Mouse (Mus musculus): ENCODE measurements around the gene Gbp7. TPM values are rescaled to one million over a fixed set of nuclear protein-coding genes. Genes with fewer than 3 reads are reported as not detected.
"Not testable (repeated sequence)": the region's sequence is repeated elsewhere in the genome, so short reads cannot be mapped to it uniquely, and the experiment has no call there.

Gene Gbp7
- polyA plus RNA-seq, 1 experiment from 2014 or later = 1.0 TPM

DNA sequence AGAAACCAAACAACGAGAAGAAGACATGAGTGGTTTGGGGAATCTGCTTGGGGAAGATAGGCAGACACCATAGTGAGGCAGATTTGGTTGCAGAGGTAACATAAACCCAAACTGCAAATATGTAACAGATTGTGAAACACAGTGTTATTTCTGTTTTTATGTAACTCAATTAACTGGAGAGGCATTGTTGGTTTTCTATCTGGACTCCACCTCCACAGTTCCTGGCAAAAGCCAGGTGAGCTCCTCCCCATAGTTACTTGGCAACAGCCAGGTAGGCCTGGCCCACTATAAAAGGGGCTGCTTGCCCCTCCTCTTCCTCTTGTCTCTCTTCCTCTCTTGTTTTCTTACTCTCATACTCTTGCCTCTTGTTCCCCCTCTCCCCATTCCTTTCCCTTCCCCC is 24.5 kb downstream of the Gbp7 start:
- no peak overlapping the region for H3K9ac ChIP-seq (ENCODE audit: low read length)
- ATAC-seq (replicated peaks; ENCODE audit: low FRiP score) = no peak
- H3K9me3 ChIP-seq (ENCODE audit: control insufficient read depth, low read length) = no peaks in the 10 kb centered on the region
- DNase-seq (ENCODE audit: low spot score) = no peak
- H3K27ac ChIP-seq (ENCODE audit: low read depth, low read length) = no peak overlapping the region
- no peak overlapping the region for H3K4me2 ChIP-seq (ENCODE audit: low read depth, low read length, severe bottlenecking)
- 72% methylated on average over 1 of the region's 1 CpGs for WGBS
- H3K27me3 ChIP-seq (ENCODE audit: control insufficient read depth, insufficient read depth, low read length) = no peaks in the 10 kb centered on the region
- no peak overlapping the region for H3K4me3 ChIP-seq (ENCODE audit: low read depth, low read length)
- H3K4me1 ChIP-seq (replicated peaks; ENCODE audit: control insufficient read depth, insufficient read depth, low read length) = no peaks in the 10 kb centered on the region
- no peaks in the 10 kb centered on the region for H3K36me3 ChIP-seq (ENCODE audit: control insufficient read depth, insufficient read depth, low read length)

DNA sequence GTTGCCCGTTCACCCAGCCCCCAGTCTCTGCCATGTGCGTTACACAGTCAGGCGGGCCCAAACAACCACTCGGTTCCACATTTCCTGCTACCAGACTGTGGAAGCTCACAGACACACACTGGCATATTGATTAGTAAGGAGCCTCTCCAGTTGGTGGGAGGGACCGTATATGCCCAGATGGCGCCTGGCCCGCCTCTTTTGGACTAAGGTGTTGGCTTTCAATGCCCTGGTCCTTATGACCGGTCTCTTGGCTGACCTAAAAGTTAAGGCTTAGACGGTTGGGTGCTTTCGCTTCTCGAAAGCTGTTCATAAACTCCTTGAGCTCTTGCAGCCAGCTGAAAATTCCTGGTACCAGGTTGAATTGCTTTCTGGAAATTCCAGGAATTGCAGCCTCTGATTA is 25.5 kb downstream of the Gbp7 start:
- no peak overlapping the region for H3K9ac ChIP-seq (ENCODE audit: low read length)
- H3K4me3 ChIP-seq (ENCODE audit: low read depth, low read length) = no peak overlapping the region
- no peaks in the 10 kb centered on the region for H3K27me3 ChIP-seq (ENCODE audit: control insufficient read depth, insufficient read depth, low read length)
- WGBS = 89% methylated on average over 11 of the region's 11 CpGs
- H3K27ac ChIP-seq (ENCODE audit: low read depth, low read length) = no peak overlapping the region
- DNase-seq (ENCODE audit: low spot score) (no peak), ATAC-seq (replicated peaks; ENCODE audit: low FRiP score) (no peak)
- H3K9me3 ChIP-seq (ENCODE audit: control insufficient read depth, low read length) = no peaks in the 10 kb centered on the region
- H3K4me2 ChIP-seq (ENCODE audit: low read depth, low read length, severe bottlenecking) = no peak overlapping the region
- H3K4me1 ChIP-seq (replicated peaks; ENCODE audit: control insufficient read depth, insufficient read depth, low read length) = no peaks in the 10 kb centered on the region
- no peaks in the 10 kb centered on the region for H3K36me3 ChIP-seq (ENCODE audit: control insufficient read depth, insufficient read depth, low read length)

DNA sequence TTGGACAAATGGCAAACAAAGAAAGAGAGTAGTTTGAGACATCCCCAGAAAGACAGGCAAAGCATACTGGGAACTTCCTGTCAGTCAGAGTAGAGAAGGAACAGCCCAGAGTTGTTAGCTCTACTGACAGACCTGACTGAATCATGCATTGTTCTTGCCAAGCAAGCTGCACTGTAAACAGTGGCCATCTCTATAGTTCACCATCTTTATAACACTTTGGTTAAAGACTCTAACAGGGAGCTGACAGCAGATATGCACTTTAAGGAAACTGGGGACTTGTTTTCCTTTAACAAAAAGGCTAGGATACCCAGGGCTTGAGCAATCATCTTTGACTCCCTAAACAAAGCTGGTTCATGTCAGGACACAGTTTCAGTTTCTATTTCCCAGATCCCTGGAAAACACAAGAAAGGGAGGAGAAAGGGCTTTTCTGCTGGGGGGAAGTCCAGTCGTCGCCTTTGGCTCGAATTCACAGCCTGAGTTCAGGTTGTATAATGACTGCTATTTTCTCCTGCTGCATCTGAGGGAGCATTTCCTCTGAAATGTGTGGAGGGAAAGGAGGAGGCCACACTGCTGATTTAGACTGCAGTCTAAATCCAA is 29.6 kb downstream of the Gbp7 start, which contains the start of gene Gbp3:
Gene Gbp3, plus strand, starts transcription at position 395 of the 597 bp plus-strand sequence.
- Histone ChIP-seq H3K4me1 (replicated peaks; ENCODE audit: control insufficient read depth, insufficient read depth, low read length) (no peaks in the 10 kb centered on the region), H3K4me2 (ENCODE audit: low read depth, low read length, severe bottlenecking) (peak within 1 kb of the TSS; percentile 18), H3K9ac (ENCODE audit: low read length) (no peak within 1 kb of the TSS), H3K4me3 (ENCODE audit: low read depth, low read length) (no peak within 1 kb of the TSS), H3K36me3 (ENCODE audit: control insufficient read depth, insufficient read depth, low read length) (no peaks in the 10 kb centered on the region), H3K27ac (ENCODE audit: low read depth, low read length) (no peak within 1 kb of the TSS), H3K27me3 (ENCODE audit: control insufficient read depth, insufficient read depth, low read length) (no peaks in the 10 kb centered on the region), H3K9me3 (ENCODE audit: control insufficient read depth, low read length) (no peaks in the 10 kb centered on the region)
- DNase-seq (ENCODE audit: low spot score) (no peak), ATAC-seq (replicated peaks; ENCODE audit: low FRiP score) (no peak)
- WGBS = 43% methylated on average over 3 of the region's 3 CpGs

DNA sequence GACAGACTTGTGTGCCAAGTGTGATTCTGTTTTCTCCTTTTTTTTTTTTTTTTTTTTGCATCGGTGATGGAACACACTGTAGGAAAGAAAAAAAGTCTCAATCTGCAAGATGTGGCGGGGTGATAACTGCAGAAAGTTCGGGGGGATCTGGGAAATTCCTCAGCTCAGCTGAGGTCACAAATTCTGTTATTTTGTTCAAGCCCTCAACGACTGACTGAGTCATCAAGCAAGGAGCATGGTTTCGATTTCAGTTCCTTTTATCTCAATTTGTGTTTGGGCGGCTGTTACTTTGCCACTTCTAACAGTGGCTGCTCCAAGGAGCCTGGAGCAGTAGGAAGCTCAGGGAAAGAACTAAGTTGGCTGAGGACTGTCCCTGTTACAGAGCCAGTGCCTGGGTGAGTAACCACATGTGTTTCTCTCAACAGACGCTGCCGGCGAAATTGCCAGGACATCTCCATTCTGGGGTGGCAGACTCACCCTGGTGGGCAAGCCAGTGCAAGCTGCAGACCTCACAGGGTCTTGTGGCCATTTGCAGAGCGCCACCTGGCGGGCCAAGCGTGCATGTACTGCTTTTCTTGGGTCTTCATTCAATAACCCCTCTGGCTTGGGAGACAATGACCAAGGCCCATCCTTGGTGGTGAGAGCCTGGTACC is 30.3 kb downstream of the Gbp7 start:
- Histone ChIP-seq H3K9me3 (ENCODE audit: control insufficient read depth, low read length) (no peaks in the 10 kb centered on the region), H3K27me3 (ENCODE audit: control insufficient read depth, insufficient read depth, low read length) (no peaks in the 10 kb centered on the region), H3K4me3 (ENCODE audit: low read depth, low read length) (no peak overlapping the region), H3K9ac (ENCODE audit: low read length) (no peak overlapping the region), H3K27ac (ENCODE audit: low read depth, low read length) (no peak overlapping the region), H3K36me3 (ENCODE audit: control insufficient read depth, insufficient read depth, low read length) (no peaks in the 10 kb centered on the region), H3K4me2 (ENCODE audit: low read depth, low read length, severe bottlenecking) (peak overlapping the region; percentile 18), H3K4me1 (replicated peaks; ENCODE audit: control insufficient read depth, insufficient read depth, low read length) (no peaks in the 10 kb centered on the region)
- DNase-seq (ENCODE audit: low spot score) (peak; percentile 90), ATAC-seq (replicated peaks; ENCODE audit: low FRiP score) (peak; percentile 92)
- WGBS = 20% methylated on average over 12 of the region's 12 CpGs

DNA sequence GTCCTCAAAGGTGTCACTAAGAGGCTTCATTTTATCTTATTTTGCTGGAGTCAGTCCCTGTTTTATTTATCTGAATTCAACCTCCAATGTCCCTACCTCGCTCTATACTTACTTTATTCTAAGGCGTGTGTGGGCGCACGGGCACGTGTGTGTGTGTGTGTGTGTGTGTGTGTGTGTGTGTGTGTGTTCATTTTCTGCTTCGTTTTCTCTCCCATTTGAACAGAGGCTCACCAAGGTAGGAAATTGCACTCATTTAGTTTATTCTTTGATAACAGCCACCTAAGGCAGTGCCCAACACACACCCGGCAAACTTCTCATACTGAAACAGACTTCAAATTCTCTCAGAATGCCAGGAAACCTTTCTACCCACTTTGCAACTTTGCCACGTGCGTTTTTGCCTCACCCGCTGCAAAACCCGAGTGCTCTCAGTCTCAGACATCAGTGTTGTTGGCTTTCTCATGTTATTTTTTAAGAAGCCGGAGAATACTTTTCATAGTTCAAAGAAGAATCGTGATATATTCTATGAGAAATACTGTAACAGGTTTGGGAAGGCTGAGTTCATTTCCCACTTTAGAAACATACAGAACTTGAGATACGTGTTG is 31.0 kb downstream of the Gbp7 start:
- no peak for DNase-seq (ENCODE audit: low spot score)
- Histone ChIP-seq H3K4me2 (ENCODE audit: low read depth, low read length, severe bottlenecking) (no peak overlapping the region), H3K9ac (ENCODE audit: low read length) (no peak overlapping the region), H3K27me3 (ENCODE audit: control insufficient read depth, insufficient read depth, low read length) (no peaks in the 10 kb centered on the region), H3K36me3 (ENCODE audit: control insufficient read depth, insufficient read depth, low read length) (no peaks in the 10 kb centered on the region), H3K27ac (ENCODE audit: low read depth, low read length) (no peak overlapping the region), H3K4me3 (ENCODE audit: low read depth, low read length) (no peak overlapping the region), H3K4me1 (replicated peaks; ENCODE audit: control insufficient read depth, insufficient read depth, low read length) (no peaks in the 10 kb centered on the region), H3K9me3 (ENCODE audit: control insufficient read depth, low read length) (no peaks in the 10 kb centered on the region)
- 88% methylated on average over 14 of the region's 14 CpGs for WGBS
- no peak; the same call in 1 of the 2 replicates for ATAC-seq (replicated peaks; ENCODE audit: low FRiP score)

DNA sequence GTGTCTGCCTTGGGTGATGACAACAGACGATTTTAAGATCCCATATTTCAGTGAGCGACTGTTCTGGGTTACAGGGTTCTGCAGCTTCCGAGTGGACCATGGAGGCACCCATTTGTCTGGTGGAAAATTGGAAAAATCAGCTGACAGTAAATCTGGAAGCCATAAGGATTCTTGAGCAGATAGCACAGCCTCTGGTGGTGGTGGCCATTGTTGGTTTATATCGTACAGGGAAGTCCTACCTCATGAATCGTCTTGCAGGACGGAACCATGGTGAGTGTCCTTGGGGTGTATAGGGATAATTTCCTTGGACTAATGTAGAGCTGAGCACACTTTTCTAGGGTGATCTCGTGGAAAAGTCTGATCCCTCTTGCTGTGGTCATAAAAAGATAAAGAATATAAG is 31.5 kb downstream of the Gbp7 start:
- Histone ChIP-seq H3K4me2 (ENCODE audit: low read depth, low read length, severe bottlenecking) (no peak overlapping the region), H3K9me3 (ENCODE audit: control insufficient read depth, low read length) (no peaks in the 10 kb centered on the region), H3K4me3 (ENCODE audit: low read depth, low read length) (no peak overlapping the region), H3K27me3 (ENCODE audit: control insufficient read depth, insufficient read depth, low read length) (no peaks in the 10 kb centered on the region), H3K4me1 (replicated peaks; ENCODE audit: control insufficient read depth, insufficient read depth, low read length) (no peaks in the 10 kb centered on the region), H3K27ac (ENCODE audit: low read depth, low read length) (no peak overlapping the region), H3K9ac (ENCODE audit: low read length) (no peak overlapping the region), H3K36me3 (ENCODE audit: control insufficient read depth, insufficient read depth, low read length) (no peaks in the 10 kb centered on the region)
- 87% methylated on average over 7 of the region's 7 CpGs for WGBS
- DNase-seq (ENCODE audit: low spot score) = no peak
- ATAC-seq (replicated peaks; ENCODE audit: low FRiP score) = no peak

DNA sequence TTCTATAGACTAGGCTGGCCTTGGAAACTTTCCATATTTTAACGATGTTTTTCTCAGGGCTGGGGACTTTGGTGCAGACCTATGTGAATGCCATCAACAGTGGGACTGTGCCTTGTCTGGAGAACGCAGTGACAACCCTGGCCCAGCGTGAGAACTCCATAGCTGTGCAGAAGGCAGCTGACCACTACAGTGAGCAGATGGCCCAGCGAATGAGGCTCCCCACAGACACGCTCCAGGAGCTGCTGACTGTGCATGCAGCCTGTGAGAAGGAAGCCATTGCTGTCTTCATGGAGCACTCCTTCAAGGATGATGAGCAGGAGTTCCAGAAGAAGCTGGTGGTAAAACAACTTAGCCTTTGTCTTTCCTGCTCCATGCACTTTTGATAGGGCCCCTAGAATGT is 37.3 kb downstream of the Gbp7 start:
- not testable (repeated sequence) for H3K4me3 ChIP-seq (ENCODE audit: low read depth, low read length); H3K27me3 ChIP-seq (ENCODE audit: control insufficient read depth, insufficient read depth, low read length); ATAC-seq (replicated peaks; ENCODE audit: low FRiP score); H3K4me2 ChIP-seq (ENCODE audit: low read depth, low read length, severe bottlenecking); H3K4me1 ChIP-seq (replicated peaks; ENCODE audit: control insufficient read depth, insufficient read depth, low read length); H3K9me3 ChIP-seq (ENCODE audit: control insufficient read depth, low read length); H3K9ac ChIP-seq (ENCODE audit: low read length); H3K27ac ChIP-seq (ENCODE audit: low read depth, low read length); DNase-seq (ENCODE audit: low spot score); H3K36me3 ChIP-seq (ENCODE audit: control insufficient read depth, insufficient read depth, low read length)
- 73% methylated on average over 5 of the region's 5 CpGs for WGBS

DNA sequence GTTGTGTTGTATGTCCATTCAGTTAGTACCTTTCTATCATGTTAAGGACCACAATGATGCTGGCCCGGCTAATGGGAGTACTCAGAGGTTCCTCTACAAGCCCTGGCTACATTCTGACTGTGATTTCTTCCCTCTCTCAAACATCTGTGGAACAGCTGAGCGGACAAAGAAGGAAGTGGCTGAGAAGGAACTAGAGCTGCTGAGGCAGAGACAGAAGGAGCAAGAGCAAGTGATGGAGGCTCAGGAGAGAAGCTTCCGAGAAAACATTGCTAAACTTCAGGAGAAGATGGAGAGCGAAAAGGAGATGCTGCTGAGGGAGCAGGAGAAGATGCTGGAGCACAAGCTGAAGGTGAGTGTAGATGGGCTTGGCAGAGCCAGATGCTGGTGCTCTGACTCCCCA is 40.6 kb downstream of the Gbp7 start:
- Histone ChIP-seq H3K9ac (ENCODE audit: low read length) (no peak overlapping the region), H3K36me3 (ENCODE audit: control insufficient read depth, insufficient read depth, low read length) (no peaks in the 10 kb centered on the region), H3K4me2 (ENCODE audit: low read depth, low read length, severe bottlenecking) (no peak overlapping the region), H3K27me3 (ENCODE audit: control insufficient read depth, insufficient read depth, low read length) (no peaks in the 10 kb centered on the region), H3K4me1 (replicated peaks; ENCODE audit: control insufficient read depth, insufficient read depth, low read length) (no peaks in the 10 kb centered on the region), H3K27ac (ENCODE audit: low read depth, low read length) (no peak overlapping the region), H3K9me3 (ENCODE audit: control insufficient read depth, low read length) (no peaks in the 10 kb centered on the region), H3K4me3 (ENCODE audit: low read depth, low read length) (no peak overlapping the region)
- 91% methylated on average over 4 of the region's 4 CpGs for WGBS
- DNase-seq (ENCODE audit: low spot score) = no peak
- no peak for ATAC-seq (replicated peaks; ENCODE audit: low FRiP score)

DNA sequence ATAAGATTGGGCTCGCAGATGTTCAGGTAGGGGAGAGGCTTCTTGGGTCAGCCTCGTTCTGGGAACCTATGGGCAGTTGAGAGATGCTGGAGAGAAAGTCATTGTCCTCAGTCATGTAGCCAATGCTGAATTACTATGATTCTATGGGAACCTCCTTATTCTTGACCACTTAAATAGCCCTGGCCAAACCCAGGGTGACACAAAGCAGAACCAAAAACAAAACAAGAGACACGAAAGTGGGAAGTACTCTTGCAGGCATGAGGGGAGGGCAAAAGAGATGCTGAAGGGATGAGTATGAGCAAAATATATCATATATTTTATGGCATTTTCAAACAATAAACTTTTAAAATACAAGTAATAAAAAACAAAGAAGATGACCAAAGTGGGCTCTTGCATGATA is 47.0 kb downstream of the Gbp7 start:
- no peak overlapping the region for H3K4me3 ChIP-seq (ENCODE audit: low read depth, low read length)
- no peak overlapping the region for H3K4me2 ChIP-seq (ENCODE audit: low read depth, low read length, severe bottlenecking)
- DNase-seq (ENCODE audit: low spot score) = no peak
- no peaks in the 10 kb centered on the region for H3K36me3 ChIP-seq (ENCODE audit: control insufficient read depth, insufficient read depth, low read length)
- no peak for ATAC-seq (replicated peaks; ENCODE audit: low FRiP score)
- H3K27me3 ChIP-seq (ENCODE audit: control insufficient read depth, insufficient read depth, low read length) = no peaks in the 10 kb centered on the region
- 82% methylated on average over 3 of the region's 3 CpGs for WGBS
- H3K4me1 ChIP-seq (replicated peaks; ENCODE audit: control insufficient read depth, insufficient read depth, low read length) = no peaks in the 10 kb centered on the region
- no peak overlapping the region for H3K9ac ChIP-seq (ENCODE audit: low read length)
- no peak overlapping the region for H3K27ac ChIP-seq (ENCODE audit: low read depth, low read length)
- H3K9me3 ChIP-seq (ENCODE audit: control insufficient read depth, low read length) = no peaks in the 10 kb centered on the region

Data from forebrain, embryonic 11.5 days (tissue).